Mouse (Mus musculus): ENCODE data around the gene Oxsr1. TPM values are rescaled to one million over a fixed set of nuclear protein-coding genes. Genes with fewer than 3 reads are reported as not detected.

Oxsr1 gene
- polyA plus RNA-seq, 1 experiment from 2014 or later = 17.6 TPM

DNA sequence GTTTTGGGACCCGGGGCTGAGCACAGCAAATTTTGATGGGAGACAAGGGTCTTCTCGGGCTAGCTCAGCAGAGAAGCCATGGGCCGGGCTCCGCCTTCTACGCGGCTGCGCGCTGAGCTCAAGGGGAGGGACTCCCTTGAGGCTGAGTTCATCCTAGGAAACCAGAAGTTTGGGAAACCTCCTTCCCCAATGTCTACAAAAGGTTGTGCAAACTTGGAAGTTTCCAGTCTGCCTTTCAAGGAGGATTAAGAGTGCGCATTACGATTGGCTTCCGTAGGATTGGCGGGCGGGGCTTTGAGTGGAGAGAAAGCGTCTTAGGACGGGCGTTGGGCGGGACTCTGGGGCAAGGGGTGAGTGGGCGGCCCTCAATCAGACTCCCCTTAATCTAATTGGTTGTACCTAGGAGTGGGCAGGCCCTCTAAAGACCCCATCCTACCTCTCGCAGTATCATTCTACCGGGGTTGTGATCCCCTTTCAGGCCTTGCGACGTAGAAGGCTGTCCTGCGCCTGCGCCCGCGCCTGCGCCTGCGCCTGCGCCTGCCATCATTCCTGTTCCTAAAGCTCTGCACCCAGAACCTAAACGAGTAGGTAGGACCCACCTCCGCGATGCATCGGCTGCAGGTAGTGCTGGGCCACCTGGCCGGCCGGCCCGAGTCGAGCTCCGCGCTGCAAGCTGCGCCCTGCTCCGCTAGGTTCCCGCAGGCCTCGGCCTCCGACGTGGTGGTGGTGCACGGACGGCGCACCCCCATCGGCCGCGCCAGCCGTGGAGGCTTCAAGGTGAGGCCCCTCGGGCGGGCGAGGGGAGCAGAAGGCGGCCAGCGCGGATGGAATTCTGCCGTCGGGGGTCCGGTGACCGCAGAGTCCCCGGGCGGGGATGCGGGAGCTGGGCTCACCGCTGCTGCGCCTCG, 18.9 kb upstream of the Oxsr1 start, which contains the start of gene Myd88:
Gene Myd88 (minus strand): TSS at position 503 of the 908 bp plus-strand sequence.
- Histone ChIP-seq H3K27ac (ENCODE audit: low read depth) (peak within 1 kb of the TSS; percentile 88), H3K9ac (ENCODE audit: low read length) (peak within 1 kb of the TSS; percentile 71), H3K4me1 (replicated peaks; ENCODE audit: control insufficient read depth, insufficient read depth, low read length) (peaks cover 13% of the 10 kb centered on the region), H3K4me2 (ENCODE audit: low read length) (peak within 1 kb of the TSS; percentile 90), H3K36me3 (ENCODE audit: control insufficient read depth, insufficient read depth, low read length) (peaks cover 39% of the 10 kb centered on the region), H3K9me3 (ENCODE audit: control insufficient read depth, low read length) (no peaks in the 10 kb centered on the region), H3K4me3 (ENCODE audit: low read depth, low read length) (peak within 1 kb of the TSS; percentile 72), H3K27me3 (replicated peaks; ENCODE audit: control insufficient read depth, insufficient read depth, low read length) (no peaks in the 10 kb centered on the region)
- ATAC-seq (replicated peaks; ENCODE audit: low FRiP score, low TSS enrichment, low read depth) = peak; percentile 97
- DNase-seq (ENCODE audit: low spot score) = peak; percentile 92
- under 1% methylated on average over 68 of the region's 68 CpGs for WGBS

DNA sequence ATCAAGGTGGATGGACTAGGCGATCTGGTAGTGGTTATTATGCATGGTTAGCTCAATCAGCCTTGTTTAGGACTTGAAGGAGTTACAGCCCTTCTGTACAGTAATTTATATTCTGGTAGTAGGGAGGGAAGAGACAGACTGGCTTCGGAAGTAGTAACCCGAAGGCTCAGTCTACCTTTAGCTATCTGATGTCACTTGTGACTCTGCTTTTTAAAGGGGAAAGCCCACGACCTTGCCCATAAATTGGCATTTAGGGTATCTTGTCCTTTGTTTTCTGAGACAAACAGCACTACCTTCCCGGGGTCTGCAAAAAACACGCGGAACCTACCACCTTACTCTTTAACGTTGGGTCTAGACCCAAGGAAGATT, 18.0 kb upstream of the Oxsr1 start:
- DNase-seq (ENCODE audit: low spot score) (no peak), ATAC-seq (replicated peaks; ENCODE audit: low FRiP score, low TSS enrichment, low read depth) (no peak)
- Histone ChIP-seq H3K36me3 (ENCODE audit: control insufficient read depth, insufficient read depth, low read length) (peaks cover 32% of the 10 kb centered on the region), H3K4me1 (replicated peaks; ENCODE audit: control insufficient read depth, insufficient read depth, low read length) (peaks cover 13% of the 10 kb centered on the region), H3K4me3 (ENCODE audit: low read depth, low read length) (peak overlapping the region; percentile 72), H3K4me2 (ENCODE audit: low read length) (peak overlapping the region; percentile 90), H3K27ac (ENCODE audit: low read depth) (peak overlapping the region; percentile 88), H3K9ac (ENCODE audit: low read length) (peak overlapping the region; percentile 58), H3K27me3 (replicated peaks; ENCODE audit: control insufficient read depth, insufficient read depth, low read length) (no peaks in the 10 kb centered on the region), H3K9me3 (ENCODE audit: control insufficient read depth, low read length) (no peaks in the 10 kb centered on the region)
- 4% methylated on average over 8 of the region's 8 CpGs for WGBS

DNA sequence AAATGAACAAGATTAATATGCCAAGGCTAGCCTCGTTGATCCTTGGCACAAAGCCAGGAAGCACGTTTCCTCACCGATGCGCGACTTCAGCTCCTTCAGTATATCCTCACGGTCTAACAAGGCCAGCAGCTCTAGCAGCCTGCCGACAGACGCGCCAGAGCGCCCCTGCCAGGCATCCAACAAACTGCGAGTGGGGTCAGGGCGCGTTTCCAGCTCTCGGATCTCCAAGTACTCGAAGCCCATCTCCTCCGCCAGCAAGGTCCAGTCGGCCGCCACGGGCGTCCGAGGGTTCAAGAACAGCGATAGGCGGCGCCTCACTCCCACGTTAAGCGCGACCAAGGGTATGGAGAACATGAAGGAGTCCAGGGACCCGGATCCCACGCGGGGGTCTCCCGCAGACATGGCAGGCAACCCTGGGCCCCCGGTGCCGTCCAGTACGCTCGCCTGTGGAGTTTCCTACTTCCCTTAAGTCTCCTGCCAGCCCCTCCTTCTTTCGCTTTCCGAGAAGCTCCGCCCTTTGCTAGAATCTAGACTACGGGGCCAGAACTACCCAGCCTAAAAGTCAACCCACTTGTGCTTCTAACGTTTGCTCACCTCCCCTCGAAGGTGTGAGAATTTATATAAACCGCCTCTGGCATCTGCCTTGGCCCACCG, 17.5 kb upstream of the Oxsr1 start, which contains the start of gene Acaa1a:
Gene Acaa1a (plus strand): TSS at position 119 of the 654 bp plus-strand sequence.
- under 1% methylated on average over 43 of the region's 43 CpGs for WGBS
- ATAC-seq (replicated peaks; ENCODE audit: low FRiP score, low TSS enrichment, low read depth) = 0 out of 2 replicates have a peak, but pooled peaks have one; percentile 18
- peak; percentile 84 for DNase-seq (ENCODE audit: low spot score)

DNA sequence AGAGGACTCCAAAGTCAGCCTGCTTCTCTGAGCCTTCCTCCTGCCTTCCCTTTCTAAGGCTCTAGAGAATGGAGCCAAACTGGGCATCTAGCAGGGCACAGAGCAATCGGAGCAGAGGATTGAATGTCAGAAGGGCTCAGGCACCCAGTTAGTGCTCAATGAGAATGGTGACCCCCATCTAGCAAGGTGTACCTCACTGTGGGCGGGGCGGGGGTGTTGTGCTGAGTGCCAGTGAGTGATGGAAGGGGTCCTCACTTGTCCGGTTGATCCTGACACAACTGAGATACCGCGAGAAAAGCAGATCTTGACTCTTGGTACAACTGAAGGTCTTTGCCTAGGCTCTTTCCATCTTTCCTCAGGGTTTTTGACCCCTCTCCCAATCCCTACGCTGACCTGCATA, 16.9 kb upstream of the Oxsr1 start:
- H3K4me2 ChIP-seq (ENCODE audit: low read length) = peak overlapping the region; percentile 90
- DNase-seq (ENCODE audit: low spot score) = no peak
- H3K27me3 ChIP-seq (replicated peaks; ENCODE audit: control insufficient read depth, insufficient read depth, low read length) = no peaks in the 10 kb centered on the region
- H3K36me3 ChIP-seq (ENCODE audit: control insufficient read depth, insufficient read depth, low read length) = peaks cover 22% of the 10 kb centered on the region
- H3K9me3 ChIP-seq (ENCODE audit: control insufficient read depth, low read length) = no peaks in the 10 kb centered on the region
- H3K4me3 ChIP-seq (ENCODE audit: low read depth, low read length) = peak overlapping the region; percentile 72
- peak overlapping the region; percentile 58 for H3K9ac ChIP-seq (ENCODE audit: low read length)
- H3K27ac ChIP-seq (ENCODE audit: low read depth) = peak overlapping the region; percentile 62; the same call in 1 of the 2 replicates
- H3K4me1 ChIP-seq (replicated peaks; ENCODE audit: control insufficient read depth, insufficient read depth, low read length) = peaks cover 13% of the 10 kb centered on the region
- 46% methylated on average over 7 of the region's 7 CpGs for whole genome bisulfite sequencing
- ATAC-seq (replicated peaks; ENCODE audit: low FRiP score, low TSS enrichment, low read depth) = no peak

More for the DNA sequence above, 17.5 kb upstream of the Oxsr1 start, which contains the start of gene Acaa1a:
- Histone ChIP-seq H3K27me3 (replicated peaks; ENCODE audit: control insufficient read depth, insufficient read depth, low read length) (no peaks in the 10 kb centered on the region), H3K9ac (ENCODE audit: low read length) (peak within 1 kb of the TSS; percentile 58), H3K27ac (ENCODE audit: low read depth) (peak within 1 kb of the TSS; percentile 88), H3K9me3 (ENCODE audit: control insufficient read depth, low read length) (no peaks in the 10 kb centered on the region), H3K4me3 (ENCODE audit: low read depth, low read length) (peak within 1 kb of the TSS; percentile 72), H3K4me1 (replicated peaks; ENCODE audit: control insufficient read depth, insufficient read depth, low read length) (peaks cover 13% of the 10 kb centered on the region), H3K36me3 (ENCODE audit: control insufficient read depth, insufficient read depth, low read length) (peaks cover 27% of the 10 kb centered on the region), H3K4me2 (ENCODE audit: low read length) (peak within 1 kb of the TSS; percentile 90)

DNA sequence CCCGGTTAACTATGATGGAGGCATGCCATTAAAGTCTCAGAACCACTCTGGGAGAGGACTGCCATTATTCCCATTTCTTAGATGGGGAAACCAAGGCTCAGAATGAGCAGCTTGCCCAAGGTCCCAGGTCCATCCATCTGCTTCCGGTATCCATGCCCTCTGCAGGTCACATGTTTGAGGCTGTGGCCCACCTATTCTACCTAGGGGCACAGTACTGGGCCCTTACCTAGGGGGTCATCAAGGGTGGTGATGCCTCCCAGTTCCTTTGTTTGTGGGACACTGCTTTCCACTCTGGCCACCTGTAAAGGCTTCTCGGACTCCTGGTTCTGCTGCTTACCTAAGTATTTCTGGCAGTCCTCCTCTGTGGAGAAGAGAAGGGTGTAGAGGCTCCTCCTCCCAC, 16.1 kb upstream of the Oxsr1 start:
- Histone ChIP-seq H3K27ac (ENCODE audit: low read depth) (no peak overlapping the region), H3K9me3 (ENCODE audit: control insufficient read depth, low read length) (no peaks in the 10 kb centered on the region), H3K4me1 (replicated peaks; ENCODE audit: control insufficient read depth, insufficient read depth, low read length) (peaks cover 13% of the 10 kb centered on the region), H3K4me3 (ENCODE audit: low read depth, low read length) (no peak overlapping the region), H3K27me3 (replicated peaks; ENCODE audit: control insufficient read depth, insufficient read depth, low read length) (no peaks in the 10 kb centered on the region), H3K9ac (ENCODE audit: low read length) (no peak overlapping the region), H3K4me2 (ENCODE audit: low read length) (no peak overlapping the region), H3K36me3 (ENCODE audit: control insufficient read depth, insufficient read depth, low read length) (peaks cover 14% of the 10 kb centered on the region)
- 87% methylated on average over 3 of the region's 3 CpGs for WGBS
- DNase-seq (ENCODE audit: low spot score) = no peak
- no peak for ATAC-seq (replicated peaks; ENCODE audit: low FRiP score, low TSS enrichment, low read depth)

DNA sequence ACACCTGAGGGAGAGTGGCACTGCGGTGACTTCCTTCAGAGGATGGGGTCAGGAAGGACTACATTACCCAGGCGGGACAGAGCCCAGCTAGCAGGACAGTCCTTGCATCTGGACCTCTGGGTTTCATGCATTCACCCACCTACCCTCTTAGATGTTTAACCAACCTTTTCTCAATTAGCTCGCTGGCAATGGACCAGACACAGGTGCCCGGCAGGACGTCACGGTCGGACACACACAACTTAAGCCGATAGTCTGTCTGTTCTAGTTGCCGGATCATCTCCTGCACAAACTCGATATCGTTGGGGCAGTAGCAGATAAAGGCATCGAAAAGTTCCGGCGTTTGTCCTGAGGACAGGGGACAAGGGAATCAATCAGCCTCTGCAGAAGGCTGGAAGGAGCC, 15.6 kb upstream of the Oxsr1 start:
- no peaks in the 10 kb centered on the region for H3K9me3 ChIP-seq (ENCODE audit: control insufficient read depth, low read length)
- no peak overlapping the region for H3K4me3 ChIP-seq (ENCODE audit: low read depth, low read length)
- 95% methylated on average over 14 of the region's 14 CpGs for WGBS
- no peaks in the 10 kb centered on the region for H3K27me3 ChIP-seq (replicated peaks; ENCODE audit: control insufficient read depth, insufficient read depth, low read length)
- H3K27ac ChIP-seq (ENCODE audit: low read depth) = no peak overlapping the region
- peaks cover 13% of the 10 kb centered on the region for H3K4me1 ChIP-seq (replicated peaks; ENCODE audit: control insufficient read depth, insufficient read depth, low read length)
- H3K4me2 ChIP-seq (ENCODE audit: low read length) = no peak overlapping the region
- DNase-seq (ENCODE audit: low spot score) (no peak), ATAC-seq (replicated peaks; ENCODE audit: low FRiP score, low TSS enrichment, low read depth) (no peak)
- no peak overlapping the region for H3K9ac ChIP-seq (ENCODE audit: low read length)
- peaks cover 10% of the 10 kb centered on the region for H3K36me3 ChIP-seq (ENCODE audit: control insufficient read depth, insufficient read depth, low read length)

DNA sequence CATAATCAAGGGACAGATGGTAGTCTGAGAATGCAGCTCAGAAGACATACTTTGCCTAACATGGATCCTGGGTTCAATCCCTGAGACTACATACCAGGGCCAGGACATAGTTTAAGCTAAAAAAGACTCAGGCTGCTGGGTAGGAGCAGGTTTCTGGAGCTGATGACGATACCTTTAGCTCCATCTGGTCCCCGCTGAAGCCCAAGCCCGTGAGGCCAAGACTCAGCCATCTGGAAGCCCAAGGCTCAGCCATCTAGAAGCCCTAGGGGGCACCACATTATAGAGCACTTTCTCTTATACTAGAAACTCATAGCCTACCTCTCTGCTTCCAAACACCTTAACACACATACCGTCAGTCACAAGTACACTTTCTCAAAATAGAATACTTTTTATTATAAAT, 13.3 kb upstream of the Oxsr1 start:
- peaks cover 2% of the 10 kb centered on the region; the same call in 1 of the 2 replicates for H3K4me1 ChIP-seq (replicated peaks; ENCODE audit: control insufficient read depth, insufficient read depth, low read length)
- no peaks in the 10 kb centered on the region for H3K9me3 ChIP-seq (ENCODE audit: control insufficient read depth, low read length)
- 77% methylated on average over 4 of the region's 4 CpGs for whole genome bisulfite sequencing
- no peak overlapping the region for H3K4me3 ChIP-seq (ENCODE audit: low read depth, low read length)
- peaks cover 9% of the 10 kb centered on the region for H3K36me3 ChIP-seq (ENCODE audit: control insufficient read depth, insufficient read depth, low read length)
- no peaks in the 10 kb centered on the region for H3K27me3 ChIP-seq (replicated peaks; ENCODE audit: control insufficient read depth, insufficient read depth, low read length)
- H3K4me2 ChIP-seq (ENCODE audit: low read length) = no peak overlapping the region
- DNase-seq (ENCODE audit: low spot score) (no peak), ATAC-seq (replicated peaks; ENCODE audit: low FRiP score, low TSS enrichment, low read depth) (no peak)
- H3K9ac ChIP-seq (ENCODE audit: low read length) = no peak overlapping the region
- H3K27ac ChIP-seq (ENCODE audit: low read depth) = no peak overlapping the region

DNA sequence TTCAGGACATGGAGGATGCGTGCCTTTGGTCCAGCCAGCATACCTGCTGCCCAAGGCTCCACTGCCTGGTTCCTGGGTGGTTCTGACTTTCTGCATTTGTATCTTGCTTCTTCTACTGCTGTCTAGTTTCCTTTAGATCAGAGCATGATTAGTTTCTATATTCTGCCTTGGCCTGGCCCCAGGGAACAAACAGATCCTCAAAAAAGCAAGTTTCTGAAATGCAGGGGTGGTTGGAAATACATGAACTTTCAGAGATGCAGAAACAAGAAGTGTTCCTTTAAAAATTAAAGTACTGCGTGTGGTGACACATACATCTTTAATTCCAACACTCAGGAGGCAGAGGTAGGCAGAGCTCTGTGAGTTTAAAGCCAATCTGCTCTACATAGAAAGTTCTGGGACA, 12.6 kb upstream of the Oxsr1 start:
- H3K27ac ChIP-seq (ENCODE audit: low read depth) = no peak overlapping the region
- H3K27me3 ChIP-seq (replicated peaks; ENCODE audit: control insufficient read depth, insufficient read depth, low read length) = no peaks in the 10 kb centered on the region
- H3K36me3 ChIP-seq (ENCODE audit: control insufficient read depth, insufficient read depth, low read length) = peaks cover 9% of the 10 kb centered on the region
- 82% methylated on average over 2 of the region's 2 CpGs for WGBS
- H3K9me3 ChIP-seq (ENCODE audit: control insufficient read depth, low read length) = no peaks in the 10 kb centered on the region
- no peak for ATAC-seq (replicated peaks; ENCODE audit: low FRiP score, low TSS enrichment, low read depth)
- H3K4me2 ChIP-seq (ENCODE audit: low read length) = no peak overlapping the region
- H3K4me1 ChIP-seq (replicated peaks; ENCODE audit: control insufficient read depth, insufficient read depth, low read length) = no peaks in the 10 kb centered on the region
- no peak overlapping the region for H3K9ac ChIP-seq (ENCODE audit: low read length)
- no peak overlapping the region for H3K4me3 ChIP-seq (ENCODE audit: low read depth, low read length)
- no peak for DNase-seq (ENCODE audit: low spot score)

Measured in intestine, embryonic 14.5 days (tissue).